Mouse (Mus musculus): ENCODE data around the gene Kcnj14.

- TF ChIP-seq TCF12 (IDR thresholded peaks at IDR 0.05; ENCODE audit: insufficient read depth, poor library complexity, severe bottlenecking), result no peak
- no peak for TF ChIP-seq E2F4 (IDR thresholded peaks at IDR 0.05; ENCODE audit: insufficient read depth)
- no peak for TF ChIP-seq POLR2A (IDR thresholded peaks at IDR 0.05; ENCODE audit: insufficient read length, low read depth)
- no peak for TF ChIP-seq CEBPB (IDR thresholded peaks at IDR 0.05; ENCODE audit: insufficient read depth, poor library complexity, severe bottlenecking)
These were observed 29.6 kb downstream of the Kcnj14 start for GRCm38 (mm10) chr7:45794971-45795370.
